Mouse (Mus musculus): ENCODE data around the gene Grhpr.

DNA sequence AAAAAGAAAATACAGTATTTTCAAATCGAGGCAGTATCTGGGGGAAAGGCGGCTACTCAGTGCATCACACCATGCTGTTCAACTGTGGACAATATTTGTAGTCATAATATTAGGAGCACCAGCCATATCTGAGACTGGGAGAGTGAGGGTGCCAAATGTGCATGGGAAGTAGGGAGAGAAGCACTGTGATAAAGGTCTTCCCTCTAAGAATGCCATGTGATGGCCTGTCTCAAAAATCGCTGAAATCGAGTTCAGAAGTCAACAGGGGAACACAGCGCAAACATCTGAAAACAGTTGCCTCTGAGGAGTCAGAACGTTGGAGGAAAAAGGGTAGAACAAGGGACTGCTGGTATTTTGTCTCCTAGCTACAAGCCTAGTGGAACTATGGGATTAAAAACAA lies 18.8 kb downstream of the Grhpr start:
- TF ChIP-seq CTCF (IDR thresholded peaks at IDR 0.05; ENCODE audit: low read depth) (no peak), EP300 (IDR thresholded peaks at IDR 0.05; ENCODE audit: low read depth) (no peak)

Data from liver, embryonic 14.5 days (tissue).